Mouse (Mus musculus) 3T3-L1 (cell line): ENCODE measurements at regions not wholly inside any gene's neighbourhood (a gene's known extent, or its start where the extent isn't known, plus 50 kb on each side); places are given as distances from the start of the nearest gene placed in this dataset.

Experiments used
- DNase-seq: peaks from one replicate; pipeline ENCODE4 v3.0.0-alpha.2; 2015; ENCODE audit warnings: low read depth, low spot score

DNA sequence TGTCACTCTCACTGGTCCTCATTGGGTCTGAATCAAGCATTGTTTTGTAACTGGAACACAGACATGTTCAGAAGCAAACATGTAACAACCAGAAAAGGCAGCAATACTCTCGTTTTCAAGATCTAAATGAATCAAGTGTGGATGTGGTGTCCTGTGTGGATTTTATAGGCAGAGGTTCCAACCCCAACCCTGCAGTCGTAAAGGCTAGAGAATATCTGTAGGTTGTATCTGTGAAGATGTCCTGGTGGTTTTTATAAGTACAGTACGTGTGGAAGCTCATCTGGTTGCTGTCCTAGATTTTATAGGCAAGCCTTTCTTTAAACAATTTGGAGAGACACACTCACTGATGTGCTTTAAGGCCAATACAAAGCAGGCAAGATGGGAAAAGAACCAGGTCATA, 518.8 kb upstream of the Atp11b start:
- no peak for DNase-seq

DNA sequence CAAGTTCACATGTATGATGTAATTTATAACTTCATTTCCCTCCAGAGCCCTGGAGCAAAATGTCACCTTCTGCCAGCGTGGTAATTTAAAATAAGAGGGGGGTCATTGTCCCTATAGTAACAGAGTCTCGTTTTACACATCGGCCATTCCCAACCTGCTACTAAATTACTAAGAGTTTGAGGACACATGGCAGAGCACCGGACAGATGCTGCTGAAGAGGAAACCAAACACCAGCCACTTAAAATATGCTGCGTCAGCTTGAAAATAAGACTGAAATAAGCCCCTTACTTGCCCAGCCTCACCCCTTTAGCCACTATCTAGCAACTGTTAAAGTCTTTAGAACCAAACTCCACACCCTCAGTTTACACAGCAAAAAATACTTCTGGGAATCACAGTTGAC, 518.1 kb upstream of the Atp11b start:
- no peak for DNase-seq

DNA sequence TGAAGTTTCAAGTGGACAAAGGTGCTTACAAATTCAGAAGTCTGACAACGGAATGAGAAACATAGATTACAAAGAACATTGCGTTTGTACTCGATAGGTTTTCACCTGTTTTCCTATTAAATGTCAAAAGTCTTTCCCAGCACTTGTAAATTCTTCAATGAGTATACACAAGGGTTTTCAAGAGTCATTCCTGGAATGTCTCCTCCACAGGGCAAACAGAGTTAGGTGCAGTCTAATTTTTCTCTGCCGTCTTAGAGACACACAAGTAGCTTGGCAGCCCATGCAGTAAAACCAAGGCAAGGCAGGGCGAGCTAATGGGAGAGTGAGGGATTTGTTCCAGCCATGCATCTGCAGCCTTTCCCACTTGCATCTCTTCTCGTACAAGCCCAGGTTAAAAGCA, 516.6 kb upstream of the Atp11b start:
- DNase-seq, result no peak

DNA sequence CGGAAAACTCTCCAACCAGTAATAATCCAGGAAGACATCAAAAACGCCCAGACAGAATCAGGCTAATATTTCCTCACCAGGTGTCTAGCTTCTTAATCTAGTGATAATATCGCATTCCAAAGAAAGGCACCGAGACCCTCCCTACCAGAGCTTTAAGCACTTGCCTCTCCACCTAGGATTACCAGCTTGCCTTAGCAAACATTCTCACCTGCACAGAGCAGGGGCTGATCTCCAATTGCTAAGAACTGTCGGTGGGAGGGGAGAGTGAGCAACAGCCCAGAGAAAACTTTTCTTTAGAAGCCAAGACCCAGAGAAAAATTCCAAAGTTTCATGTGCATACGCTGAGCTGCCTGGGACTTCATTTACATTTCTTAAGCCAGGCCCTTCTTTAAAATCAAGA, 511.6 kb upstream of the Atp11b start:
- DNase-seq, result no peak

DNA sequence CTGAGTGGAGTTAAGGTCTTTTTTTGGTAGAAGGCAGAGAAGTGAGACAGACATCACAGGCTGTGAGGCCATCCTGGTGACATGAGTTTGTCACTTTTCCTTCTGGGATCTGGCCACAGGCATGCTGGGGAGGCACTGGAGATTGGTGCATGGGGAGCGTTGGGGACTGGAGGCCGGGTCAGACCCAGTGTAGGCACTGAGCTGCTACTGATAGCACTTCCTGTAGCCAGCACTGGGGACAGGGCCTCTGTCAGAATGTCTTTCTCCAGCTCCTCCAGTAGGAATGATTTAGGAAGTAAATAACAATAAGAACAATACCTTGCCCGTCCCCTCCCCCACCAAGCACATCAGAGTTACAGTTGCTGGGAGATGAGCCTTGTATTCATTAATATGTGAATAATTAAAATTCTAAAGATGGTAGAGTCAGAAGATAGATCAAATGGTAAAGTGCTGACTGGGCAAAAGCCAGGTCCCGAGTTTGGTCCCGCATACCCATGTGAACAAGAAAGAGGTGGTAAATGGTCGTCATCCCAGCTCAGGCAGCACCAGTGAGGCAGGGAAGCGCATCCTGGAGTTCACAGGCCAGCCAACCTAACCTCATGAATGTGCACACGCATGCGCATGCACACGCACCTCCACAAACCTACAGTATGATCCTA, 510.9 kb upstream of the Atp11b start:
- no peak for DNase-seq

DNA sequence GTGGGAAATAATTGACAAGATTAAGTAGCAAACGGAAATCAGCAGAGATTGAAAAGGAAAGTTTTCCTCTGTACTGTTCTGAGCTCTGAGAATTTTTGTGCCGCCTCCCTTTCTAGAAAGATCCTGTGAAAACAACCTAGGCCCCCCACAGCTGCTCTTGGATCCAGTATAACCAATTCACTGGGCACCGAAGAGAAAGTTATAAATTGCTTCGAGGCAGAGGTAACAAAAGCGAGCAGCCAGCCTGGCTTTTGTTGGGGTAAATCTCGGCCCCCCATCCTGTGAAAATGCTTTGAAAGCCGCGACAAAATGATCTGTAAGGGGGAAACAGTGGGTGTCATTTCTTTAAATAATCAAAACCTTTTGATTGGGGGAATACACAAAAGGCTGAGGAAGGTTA, 508.9 kb upstream of the Atp11b start:
- DNase-seq, result no peak

DNA sequence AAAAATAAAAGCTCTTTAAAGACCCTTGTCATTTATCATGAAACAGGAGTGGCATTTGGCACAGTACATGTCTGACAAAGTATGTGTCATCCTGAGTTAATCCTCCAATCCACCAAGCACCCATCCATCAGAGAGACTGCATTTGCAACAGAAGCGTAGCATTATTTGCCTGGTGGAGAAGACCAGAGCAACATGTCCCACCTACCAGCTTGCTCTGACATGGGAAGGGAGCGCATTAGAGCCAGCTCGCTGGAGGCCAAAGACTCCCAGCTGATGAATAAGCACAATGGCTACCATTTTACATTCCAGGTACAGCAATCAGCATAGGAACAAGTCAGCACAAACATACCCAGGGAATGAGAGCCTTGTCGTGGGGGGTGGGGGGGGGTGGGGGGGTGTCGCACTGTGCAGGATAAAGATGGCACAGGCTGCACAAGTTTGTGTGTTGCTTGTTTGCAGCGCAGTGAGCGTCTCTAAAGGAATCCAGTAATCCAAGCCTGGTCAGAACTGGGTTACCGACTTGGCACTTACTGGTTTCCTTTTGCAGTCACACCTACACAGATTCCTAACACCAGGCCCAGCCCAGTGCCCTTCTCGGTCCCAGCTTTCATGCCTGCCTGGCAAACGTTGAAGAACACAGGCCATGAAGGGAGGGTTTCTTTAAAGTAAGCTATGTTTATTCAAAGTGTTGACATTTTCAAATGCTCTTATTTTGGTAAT, 507.8 kb upstream of the Atp11b start:
- peak; percentile 62 for DNase-seq

DNA sequence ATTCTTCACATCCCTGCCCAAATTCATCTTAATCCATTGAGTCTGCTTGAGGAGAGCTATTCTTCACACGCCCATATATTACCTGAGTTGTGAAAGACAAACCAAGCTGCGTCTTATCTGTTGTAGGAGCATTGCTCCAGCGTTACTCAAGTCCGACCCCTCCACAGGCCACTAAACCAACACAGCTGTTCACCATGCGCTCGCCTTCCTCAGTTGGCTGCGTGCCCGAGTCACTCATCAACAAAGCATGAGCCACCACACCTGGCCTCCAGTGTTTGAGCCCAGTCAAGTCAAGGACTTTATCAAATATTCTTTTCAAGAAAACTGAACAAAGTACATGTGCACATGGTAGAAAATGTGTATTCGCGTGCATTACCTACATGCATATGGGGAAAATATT, 504.7 kb upstream of the Atp11b start:
- DNase-seq, result peak; percentile 16

DNA sequence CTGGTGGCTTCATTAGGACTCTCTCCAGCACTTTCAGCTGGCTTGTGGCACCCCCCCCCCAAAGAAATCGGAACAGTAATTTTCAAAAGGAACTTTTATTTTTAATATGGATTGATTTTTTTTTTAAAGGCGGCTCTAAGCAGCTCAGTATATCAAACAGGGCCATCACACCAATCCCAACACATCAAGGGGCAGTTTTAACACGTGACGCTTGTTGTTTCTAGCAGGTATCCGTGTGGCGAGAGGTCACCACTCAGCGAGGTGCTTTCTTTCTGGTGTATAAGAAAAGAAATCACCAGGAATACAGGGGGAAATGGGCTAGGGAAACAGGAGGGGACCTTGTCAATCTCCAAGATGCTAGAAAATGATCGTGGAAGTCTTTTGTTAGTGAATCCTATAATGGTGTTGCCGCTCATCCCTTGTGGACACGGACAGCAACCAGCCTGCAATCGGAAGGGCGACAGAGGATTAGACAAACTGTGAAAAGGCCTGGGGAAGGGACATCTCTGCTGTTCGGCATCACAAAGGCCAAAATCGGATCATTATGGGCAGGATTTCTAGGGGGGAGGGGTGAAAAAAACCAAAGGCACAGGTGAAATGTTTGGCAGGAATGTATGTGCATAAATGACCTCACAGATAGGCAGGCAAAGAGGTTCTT, 503.7 kb upstream of the Atp11b start:
- no peak for DNase-seq

DNA sequence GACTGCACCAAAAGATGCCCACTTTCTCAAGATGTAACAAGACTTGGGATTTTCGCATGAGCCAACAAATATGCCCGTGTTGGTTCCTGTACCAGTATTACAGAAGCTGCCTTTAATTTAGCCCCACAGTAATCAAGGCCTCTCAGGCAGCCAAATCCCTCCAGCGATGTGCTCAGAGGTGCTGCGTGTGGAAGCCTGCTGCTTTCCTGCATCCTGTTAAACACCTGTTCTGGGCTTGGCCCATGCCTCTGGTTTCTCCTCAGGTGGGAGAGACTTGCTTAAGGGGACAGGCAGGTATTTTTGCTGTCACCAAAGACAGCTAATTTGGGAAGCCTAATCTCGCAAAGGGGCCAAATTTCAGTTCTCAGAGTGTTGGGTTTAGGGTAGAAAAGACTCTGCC, 500.0 kb upstream of the Atp11b start:
- DNase-seq, result no peak

DNA sequence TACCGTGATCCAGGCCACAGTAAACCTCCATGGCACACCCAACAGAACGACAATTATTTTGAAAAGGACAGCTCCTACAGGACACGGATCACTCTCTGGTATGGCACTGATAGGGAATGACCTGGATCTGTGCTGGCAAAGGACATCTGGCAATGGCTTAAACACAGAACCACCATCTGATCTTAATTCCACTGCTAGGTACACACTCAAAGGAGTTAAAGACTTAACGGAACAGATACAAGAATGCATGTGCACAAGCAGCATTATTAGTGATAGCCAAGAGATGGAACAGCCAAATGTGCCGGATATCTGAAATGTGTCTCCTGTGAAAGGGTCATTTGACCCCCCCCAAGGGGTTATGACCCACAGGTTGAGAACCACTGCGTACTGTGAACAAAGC, 493.0 kb upstream of the Atp11b start:
- DNase-seq, result no peak

DNA sequence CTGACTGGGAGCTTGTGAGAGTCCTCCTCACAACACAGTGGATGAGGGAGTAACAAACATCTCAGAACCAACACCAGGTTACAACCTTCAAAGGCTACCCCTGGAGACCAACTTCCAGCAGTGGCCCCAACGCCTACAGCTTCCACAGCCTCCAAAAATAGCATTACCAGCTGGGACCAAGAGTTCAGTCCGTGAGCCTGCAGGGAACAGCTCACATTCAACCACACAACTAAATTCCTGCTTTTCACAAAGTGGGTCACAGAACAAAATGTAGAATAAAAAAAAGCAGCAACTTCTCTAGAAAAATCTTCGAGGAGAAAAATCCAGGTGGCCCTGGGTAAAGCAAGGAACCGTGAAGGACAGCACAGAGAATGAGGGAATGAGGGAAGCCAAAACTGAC, 485.0 kb upstream of the Atp11b start:
- no peak for DNase-seq

DNA sequence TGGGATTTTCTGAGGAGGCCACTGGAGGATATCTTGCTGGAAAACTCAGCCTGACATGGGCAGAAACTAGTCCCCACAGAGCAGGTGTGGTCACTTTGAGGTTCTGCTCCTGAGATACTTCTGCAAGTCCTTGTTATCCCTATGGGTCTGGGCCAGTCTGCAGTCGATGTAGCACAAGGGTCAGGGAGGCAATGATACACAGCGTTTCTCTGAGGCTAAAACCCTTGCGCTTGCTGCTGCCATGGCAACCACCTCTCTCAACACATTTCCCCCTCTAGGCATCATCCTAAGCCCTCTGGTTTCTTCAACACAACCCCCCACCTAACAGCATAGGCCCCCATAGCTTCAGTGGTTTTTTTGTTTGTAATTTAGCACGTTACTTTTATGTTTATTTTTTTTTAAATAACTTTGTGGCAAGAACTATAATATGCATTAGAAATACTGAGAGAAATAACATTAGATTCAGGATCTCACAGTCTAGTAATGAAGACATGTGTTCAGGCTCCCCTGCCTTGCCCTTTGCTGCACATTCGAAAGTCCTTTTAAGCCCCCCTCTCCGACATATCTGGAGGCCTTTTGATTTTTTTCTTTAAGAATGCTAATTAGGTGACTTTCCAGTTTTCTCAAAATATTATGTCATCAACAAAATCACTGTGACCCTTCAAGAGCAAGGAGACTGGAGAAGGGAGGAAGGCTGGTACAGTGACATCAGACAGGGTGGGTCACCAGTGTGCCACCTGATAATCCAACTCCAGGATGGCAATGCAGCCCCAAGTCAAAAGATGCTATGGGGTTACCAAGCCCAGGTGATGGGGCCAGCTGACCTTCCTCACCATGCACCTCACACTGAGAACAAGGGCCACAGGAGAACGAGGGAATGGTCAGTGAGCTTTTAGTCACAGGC, 483.7 kb upstream of the Atp11b start:
- DNase-seq, result no peak

DNA sequence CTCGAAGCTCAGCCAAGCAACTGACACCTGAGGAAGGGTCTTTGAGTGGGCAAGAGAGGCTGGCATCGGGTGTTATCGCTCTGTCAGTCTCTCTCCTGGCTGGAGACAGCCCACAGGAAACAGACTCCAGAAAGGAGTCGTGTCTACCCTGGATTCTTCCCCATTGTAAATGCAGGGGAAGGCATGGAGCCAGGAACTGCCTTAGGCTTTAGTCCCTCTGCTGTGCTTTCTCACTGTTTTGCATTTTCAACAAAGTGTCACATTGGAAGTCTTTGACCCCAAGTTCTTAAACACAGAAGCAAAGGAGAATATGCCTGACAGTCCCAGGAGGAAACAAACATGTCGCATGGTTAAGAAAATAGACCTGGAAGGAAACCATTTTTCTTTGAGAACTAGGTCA, 480.4 kb upstream of the Atp11b start:
- peak; percentile 39 for DNase-seq

DNA sequence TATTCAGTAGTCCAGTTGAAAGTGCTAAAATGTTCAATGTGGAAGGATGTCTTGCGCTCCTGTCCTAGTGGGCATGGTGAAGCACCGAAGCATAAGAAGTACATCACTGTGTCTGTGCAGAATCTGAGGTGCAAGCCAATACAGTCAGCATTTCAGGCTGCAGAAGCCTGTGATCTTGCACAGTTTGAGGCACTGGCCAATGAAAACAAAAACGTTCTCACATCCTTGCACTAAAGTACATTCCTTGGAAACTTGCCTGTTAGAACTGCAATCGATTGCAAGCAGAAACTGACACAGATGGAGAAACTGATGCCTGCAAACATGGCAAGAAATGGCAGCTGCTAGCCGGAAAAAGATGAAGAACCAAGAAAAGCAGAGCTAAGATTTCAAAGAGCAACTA, 472.9 kb upstream of the Atp11b start:
- DNase-seq, result peak; percentile 25

DNA sequence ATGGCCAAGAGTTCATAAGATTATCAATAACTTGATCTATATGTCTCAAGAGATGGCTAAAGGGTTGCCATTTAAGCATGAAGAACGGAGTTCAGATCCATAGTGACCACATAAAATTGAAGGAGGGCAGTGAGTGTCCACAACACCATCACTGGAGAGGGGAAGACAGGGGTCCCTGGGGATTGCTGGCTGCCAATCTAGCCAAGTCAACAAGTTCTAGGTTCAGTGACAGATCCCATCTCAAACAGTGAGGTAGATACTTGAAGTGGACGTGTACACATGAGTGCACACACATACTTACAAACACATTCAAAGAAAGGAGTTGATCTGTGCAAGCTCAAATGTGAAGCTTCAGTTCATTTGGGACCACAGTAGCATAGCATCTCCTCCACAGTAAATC, 471.8 kb upstream of the Atp11b start:
- DNase-seq, result no peak

DNA sequence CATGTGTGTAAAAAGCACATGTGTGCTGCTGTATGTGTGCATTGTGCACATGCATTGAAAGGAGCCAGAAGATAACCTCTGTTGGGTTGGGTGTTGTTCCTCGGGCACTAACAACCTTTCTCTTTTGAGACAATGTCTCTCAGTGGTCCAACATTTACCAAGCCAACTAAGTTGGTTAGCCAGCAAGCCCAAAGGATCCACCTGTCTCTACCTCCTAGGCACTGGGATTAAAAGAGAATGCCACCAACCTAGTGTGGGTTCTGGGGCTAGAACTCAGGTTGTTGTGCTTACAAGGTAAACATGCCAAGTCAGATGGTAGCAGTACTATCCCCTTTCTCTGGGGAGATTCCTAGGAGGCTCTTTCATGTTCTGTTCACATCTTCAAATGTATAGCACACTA, 459.1 kb upstream of the Atp11b start:
- DNase-seq, result no peak

DNA sequence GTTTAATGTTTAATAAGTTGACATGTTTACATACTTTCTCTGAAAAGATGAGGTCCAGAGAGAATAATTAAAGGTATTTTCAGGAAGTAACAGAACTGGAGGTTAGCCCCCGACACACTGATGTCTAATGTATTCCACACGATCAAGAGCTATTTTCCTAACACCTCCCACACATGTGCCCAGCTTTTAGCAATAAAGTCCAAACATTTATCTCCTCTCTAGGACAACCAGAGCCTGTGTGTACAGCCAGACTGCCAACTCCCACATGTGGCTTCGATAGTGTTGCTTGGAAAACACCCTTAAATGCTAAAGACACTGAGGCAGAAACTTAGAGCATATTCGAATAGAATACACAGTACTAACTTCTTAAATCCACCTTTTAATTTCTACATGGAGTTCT, 458.2 kb upstream of the Atp11b start:
- DNase-seq, result no peak

DNA sequence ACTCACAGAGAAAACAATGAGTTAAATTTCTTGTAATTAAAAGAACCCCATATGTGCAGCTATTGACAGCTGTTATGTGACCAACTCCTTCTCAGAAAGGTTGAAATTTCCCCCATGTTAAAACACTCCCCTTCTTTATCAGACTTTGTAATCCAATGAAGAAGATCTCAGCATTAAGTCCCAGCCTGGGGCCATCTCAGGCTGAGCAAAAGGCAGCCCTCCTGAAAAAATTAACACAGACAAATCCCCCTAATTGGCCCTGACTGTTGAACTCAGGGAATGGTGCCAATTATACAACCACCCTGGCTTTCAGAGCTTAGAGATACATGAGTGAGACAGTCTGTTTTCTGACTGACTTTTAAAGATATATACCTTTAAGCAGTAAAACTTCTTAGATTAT, 454.9 kb upstream of the Atp11b start:
- no peak for DNase-seq

DNA sequence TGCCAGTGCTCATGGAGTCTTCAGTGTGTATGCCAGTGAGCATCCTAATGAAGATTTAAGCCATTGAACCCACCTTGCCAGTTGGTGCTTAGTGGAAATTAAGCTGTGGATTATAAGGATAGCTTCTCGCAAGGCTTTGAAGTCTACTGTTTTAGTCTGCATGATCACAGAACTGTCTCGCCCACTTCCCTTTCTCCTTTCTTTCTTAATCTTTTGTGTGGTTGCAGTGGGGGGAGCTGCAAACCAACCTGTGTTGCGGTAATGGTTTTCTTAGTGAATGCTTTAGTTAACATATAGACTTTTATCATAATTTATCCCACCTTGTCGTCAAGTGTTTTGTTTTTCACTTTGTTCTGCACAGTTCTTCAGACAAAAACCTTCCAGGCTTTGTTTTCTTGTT, 447.9 kb upstream of the Atp11b start:
- DNase-seq, result no peak

DNA sequence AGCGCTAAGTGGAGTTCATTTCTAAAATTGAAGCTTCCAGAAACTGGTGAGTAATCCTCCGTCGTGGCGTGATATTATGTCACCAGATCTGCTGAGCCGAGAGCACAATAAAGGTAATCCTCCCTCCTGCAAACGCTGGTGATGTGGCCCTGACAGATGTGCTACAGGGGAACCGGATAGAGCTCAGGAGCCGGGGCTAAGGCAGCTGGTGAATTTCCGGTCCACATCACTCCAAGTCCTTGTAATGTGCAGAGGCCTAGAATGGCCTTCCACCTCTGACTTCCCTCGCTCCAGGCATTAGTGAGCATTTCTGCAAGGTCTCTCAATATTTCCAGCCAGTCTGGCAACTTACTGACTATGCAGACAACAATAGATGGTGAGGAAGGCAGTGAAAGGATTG, 439.7 kb upstream of the Atp11b start:
- DNase-seq, result no peak

DNA sequence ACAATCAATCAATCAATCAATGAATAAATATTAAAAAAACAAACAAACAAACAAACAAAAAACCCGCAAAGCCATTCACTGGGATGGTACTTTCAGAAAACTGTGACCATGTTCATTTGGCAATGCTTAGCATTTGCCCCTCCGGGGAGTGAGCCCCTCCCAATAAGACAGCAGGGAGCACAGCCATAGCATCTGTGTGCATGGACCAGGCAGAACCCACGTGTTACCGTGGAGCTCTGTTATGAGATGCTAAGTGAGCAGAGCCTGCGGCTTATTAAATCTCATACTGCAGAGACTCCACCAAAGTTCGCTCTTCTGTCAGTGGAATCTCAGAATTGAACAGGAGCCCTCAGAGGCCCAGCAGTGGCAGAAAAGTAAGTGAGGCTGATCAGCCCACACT, 438.7 kb upstream of the Atp11b start:
- DNase-seq, result no peak
